Mouse (Mus musculus) embryonic fibroblast, embryonic 13.5 days (primary cell): Measurements from ENCODE around the gene Duxf3.

ENCODE experiments used
- CTCF ChIP-seq: IDR thresholded peaks from 2 replicates; pipeline ENCODE4 v1.5.1; 2011; ENCODE audit warnings: mild to moderate bottlenecking, control low read depth, low read length, moderate library complexity, borderline replicate concordance; ENCODE audit not compliant: insufficient read depth
- POLR2A ChIP-seq: IDR thresholded peaks from 2 replicates; pipeline ENCODE4 v1.6.1; 2011; ENCODE audit warnings: low read depth, mild to moderate bottlenecking, control low read depth, low read length, moderate library complexity

DNA sequence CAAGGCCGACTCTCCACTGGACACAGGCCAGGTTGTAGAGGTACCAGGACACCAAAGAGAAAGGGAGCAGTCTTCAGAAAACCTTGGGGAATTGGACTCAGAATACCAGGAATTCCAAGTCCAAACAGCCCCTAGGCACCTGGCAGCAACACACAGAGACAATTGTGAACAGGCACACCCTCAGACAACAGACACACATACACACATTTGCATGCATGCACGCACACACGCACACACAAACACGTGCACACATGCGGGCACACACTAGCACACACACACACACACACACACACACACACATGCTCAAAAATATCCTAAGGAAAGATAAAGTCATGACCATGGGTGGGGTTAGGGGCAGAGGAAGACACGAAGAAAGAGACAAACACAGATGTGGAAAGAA, 11.7 kb downstream of the Duxf3 start:
- TF ChIP-seq POLR2A (no peak), CTCF (no peak; the same call in 1 of the 2 replicates)
